Mouse (Mus musculus): ENCODE data around the gene Anks1. TPM values are rescaled to one million over a fixed set of nuclear protein-coding genes. Genes with fewer than 3 reads are reported as not detected.

Anks1 gene
- polyA plus RNA-seq, 1 experiment from 2014 or later = 15.3 TPM

GRCm38 (mm10) chr17:28072730-28073129 is 163.6 kb downstream of the Anks1 start:
- 54% methylated on average over 2 of the region's 2 CpGs for WGBS
- no peak overlapping the region for H3K27ac ChIP-seq (ENCODE audit: low read length)
- ATAC-seq (ENCODE audit: insufficient read depth, low FRiP score) = no peak

DNA sequence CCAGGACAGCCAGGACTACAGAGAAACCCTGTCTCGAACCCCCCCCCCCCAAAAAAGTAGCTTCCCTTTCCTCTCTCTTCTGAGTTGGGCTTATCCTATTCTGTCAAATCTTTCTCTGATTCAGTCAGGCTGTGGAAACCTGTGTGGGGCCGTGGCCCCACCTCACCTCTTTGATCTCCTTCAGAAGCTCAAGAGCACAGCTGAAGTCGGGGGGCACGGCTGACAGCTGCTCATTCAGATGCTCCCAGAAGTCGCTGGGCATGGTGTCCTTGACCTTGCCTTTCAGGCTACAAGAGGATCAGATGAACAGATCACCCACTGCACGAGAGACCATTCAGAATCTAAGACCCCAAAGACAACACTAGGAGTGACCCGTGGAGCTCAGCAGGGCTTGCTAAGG is 165.4 kb downstream of the Anks1 start:
- Histone ChIP-seq H3K36me3 (ENCODE audit: control insufficient read depth, insufficient read depth, low read length) (no peaks in the 10 kb centered on the region), H3K4me3 (replicated peaks; ENCODE audit: low read length) (no peak overlapping the region), H3K27ac (ENCODE audit: low read length) (no peak overlapping the region), H3K4me2 (ENCODE audit: low read depth, low read length) (no peak overlapping the region), H3K9me3 (replicated peaks; ENCODE audit: control insufficient read depth, low read length) (no peaks in the 10 kb centered on the region), H3K4me1 (ENCODE audit: control insufficient read depth, insufficient read depth, low read length) (no peaks in the 10 kb centered on the region), H3K27me3 (ENCODE audit: control insufficient read depth, insufficient read depth, low read length) (no peaks in the 10 kb centered on the region), H3K9ac (ENCODE audit: low read length) (no peak overlapping the region)
- ATAC-seq (ENCODE audit: insufficient read depth, low FRiP score) = no peak
- 60% methylated on average over 7 of the region's 7 CpGs for WGBS

More at GRCm38 (mm10) chr17:28072730-28073129, 163.6 kb downstream of the Anks1 start:
- no peak overlapping the region for H3K4me2 ChIP-seq (ENCODE audit: low read depth, low read length)
- no peaks in the 10 kb centered on the region for H3K9me3 ChIP-seq (replicated peaks; ENCODE audit: control insufficient read depth, low read length)
- H3K27me3 ChIP-seq (ENCODE audit: control insufficient read depth, insufficient read depth, low read length) = no peaks in the 10 kb centered on the region
- no peaks in the 10 kb centered on the region for H3K4me1 ChIP-seq (ENCODE audit: control insufficient read depth, insufficient read depth, low read length)
- no peak overlapping the region for H3K4me3 ChIP-seq (replicated peaks; ENCODE audit: low read length)
- no peak overlapping the region for H3K9ac ChIP-seq (ENCODE audit: low read length)
- no peaks in the 10 kb centered on the region for H3K36me3 ChIP-seq (ENCODE audit: control insufficient read depth, insufficient read depth, low read length)

GRCm38 (mm10) chr17:28078028-28078427 is 168.9 kb downstream of the Anks1 start:
- no peaks in the 10 kb centered on the region for H3K9me3 ChIP-seq (replicated peaks; ENCODE audit: control insufficient read depth, low read length)

DNA sequence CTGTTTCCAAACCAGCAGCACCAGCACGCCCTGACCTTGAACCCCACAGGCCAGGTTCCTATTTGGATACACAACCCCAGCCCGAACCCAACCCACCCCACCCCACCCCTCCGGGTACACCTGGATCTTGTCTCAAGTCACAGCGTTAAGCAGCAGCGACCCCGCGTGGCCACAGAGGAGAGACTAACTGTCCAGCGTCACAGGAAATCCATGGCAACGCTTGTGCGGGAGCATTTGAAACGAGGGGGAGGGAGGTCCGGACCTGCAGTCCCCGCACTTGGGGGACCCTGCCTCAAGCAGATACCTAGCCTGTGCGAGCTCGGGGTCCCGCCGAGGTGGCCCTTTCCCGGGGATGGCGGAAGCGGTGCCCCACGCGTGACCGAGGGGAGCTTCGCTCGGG is 170.5 kb downstream of the Anks1 start:
- Histone ChIP-seq H3K4me3 (replicated peaks; ENCODE audit: low read length) (peak overlapping the region; percentile 59), H3K27ac (ENCODE audit: low read length) (no peak overlapping the region), H3K4me2 (ENCODE audit: low read depth, low read length) (peak overlapping the region; percentile 88), H3K4me1 (ENCODE audit: control insufficient read depth, insufficient read depth, low read length) (peaks cover 8% of the 10 kb centered on the region), H3K9ac (ENCODE audit: low read length) (peak overlapping the region; percentile 70), H3K9me3 (replicated peaks; ENCODE audit: control insufficient read depth, low read length) (no peaks in the 10 kb centered on the region), H3K36me3 (ENCODE audit: control insufficient read depth, insufficient read depth, low read length) (no peaks in the 10 kb centered on the region), H3K27me3 (ENCODE audit: control insufficient read depth, insufficient read depth, low read length) (no peaks in the 10 kb centered on the region)
- peak; percentile 37 for ATAC-seq (ENCODE audit: insufficient read depth, low FRiP score)
- under 1% methylated on average over 25 of the region's 25 CpGs for WGBS

More at GRCm38 (mm10) chr17:28078028-28078427, 168.9 kb downstream of the Anks1 start:
- 0 out of 2 replicates have a peak, but pooled peaks cover 2% of the 10 kb centered on the region for H3K4me1 ChIP-seq (ENCODE audit: control insufficient read depth, insufficient read depth, low read length)
- H3K4me2 ChIP-seq (ENCODE audit: low read depth, low read length) = no peak overlapping the region
- no peak overlapping the region for H3K27ac ChIP-seq (ENCODE audit: low read length)
- 79% methylated on average over 9 of the region's 9 CpGs for WGBS
- no peak overlapping the region for H3K4me3 ChIP-seq (replicated peaks; ENCODE audit: low read length)
- no peaks in the 10 kb centered on the region for H3K27me3 ChIP-seq (ENCODE audit: control insufficient read depth, insufficient read depth, low read length)
- ATAC-seq (ENCODE audit: insufficient read depth, low FRiP score) = no peak
- H3K9ac ChIP-seq (ENCODE audit: low read length) = no peak overlapping the region
- H3K36me3 ChIP-seq (ENCODE audit: control insufficient read depth, insufficient read depth, low read length) = no peaks in the 10 kb centered on the region

GRCm38 (mm10) chr17:28080045-28080816 is 171.1 kb downstream of the Anks1 start, which contains the start of gene Tcp11:
Gene Tcp11, minus strand, starts transcription at chr17:28080639.
- Histone ChIP-seq H3K9ac (ENCODE audit: low read length) (peak within 1 kb of the TSS; percentile 70), H3K36me3 (ENCODE audit: control insufficient read depth, insufficient read depth, low read length) (no peaks in the 10 kb centered on the region), H3K27me3 (ENCODE audit: control insufficient read depth, insufficient read depth, low read length) (no peaks in the 10 kb centered on the region), H3K9me3 (replicated peaks; ENCODE audit: control insufficient read depth, low read length) (no peaks in the 10 kb centered on the region), H3K4me1 (ENCODE audit: control insufficient read depth, insufficient read depth, low read length) (peaks cover 13% of the 10 kb centered on the region), H3K4me3 (replicated peaks; ENCODE audit: low read length) (peak within 1 kb of the TSS; percentile 59), H3K27ac (ENCODE audit: low read length) (no peak within 1 kb of the TSS), H3K4me2 (ENCODE audit: low read depth, low read length) (peak within 1 kb of the TSS; percentile 88)
- under 1% methylated on average over 54 of the region's 57 CpGs for WGBS
- peak; percentile 84 for ATAC-seq (ENCODE audit: insufficient read depth, low FRiP score)

DNA sequence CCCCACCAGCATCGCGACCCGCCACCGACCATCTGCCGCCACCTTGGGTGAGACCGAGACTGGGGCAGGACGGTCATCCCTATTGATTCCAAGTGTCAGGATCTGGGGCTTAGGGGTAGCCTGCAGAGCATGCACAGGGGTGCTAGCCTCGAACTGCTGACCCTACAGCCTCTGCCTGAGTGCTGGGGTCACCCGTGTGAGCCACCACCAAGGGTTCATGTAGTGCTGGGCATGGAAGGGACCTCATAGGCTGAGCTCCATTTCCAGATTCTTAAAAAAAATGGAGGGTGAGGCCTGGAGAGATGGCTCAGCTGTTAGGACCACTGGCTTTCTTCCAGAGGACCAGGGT is 171.7 kb downstream of the Anks1 start:
- 14% methylated on average over 9 of the region's 9 CpGs for WGBS
- no peak for ATAC-seq (ENCODE audit: insufficient read depth, low FRiP score)
- Histone ChIP-seq H3K27ac (ENCODE audit: low read length) (no peak overlapping the region), H3K9ac (ENCODE audit: low read length) (peak overlapping the region; percentile 70; the same call in 1 of the 2 replicates), H3K36me3 (ENCODE audit: control insufficient read depth, insufficient read depth, low read length) (no peaks in the 10 kb centered on the region), H3K9me3 (replicated peaks; ENCODE audit: control insufficient read depth, low read length) (no peaks in the 10 kb centered on the region), H3K4me1 (ENCODE audit: control insufficient read depth, insufficient read depth, low read length) (peaks cover 17% of the 10 kb centered on the region), H3K4me2 (ENCODE audit: low read depth, low read length) (peak overlapping the region; percentile 88), H3K27me3 (ENCODE audit: control insufficient read depth, insufficient read depth, low read length) (no peaks in the 10 kb centered on the region), H3K4me3 (replicated peaks; ENCODE audit: low read length) (peak overlapping the region; percentile 59)

- H3K36me3 ChIP-seq (ENCODE audit: control insufficient read depth, insufficient read depth, low read length) = no peaks in the 10 kb centered on the region
- ATAC-seq (ENCODE audit: insufficient read depth, low FRiP score) = no peak
These were observed 172.3 kb downstream of the Anks1 start for GRCm38 (mm10) chr17:28081385-28081784.

GRCm38 (mm10) chr17:28081856-28082255 is 172.8 kb downstream of the Anks1 start:
- Histone ChIP-seq H3K27me3 (ENCODE audit: control insufficient read depth, insufficient read depth, low read length) (no peaks in the 10 kb centered on the region), H3K4me1 (ENCODE audit: control insufficient read depth, insufficient read depth, low read length) (peaks cover 17% of the 10 kb centered on the region), H3K9me3 (replicated peaks; ENCODE audit: control insufficient read depth, low read length) (no peaks in the 10 kb centered on the region), H3K4me2 (ENCODE audit: low read depth, low read length) (no peak overlapping the region), H3K36me3 (ENCODE audit: control insufficient read depth, insufficient read depth, low read length) (no peaks in the 10 kb centered on the region), H3K27ac (ENCODE audit: low read length) (no peak overlapping the region), H3K9ac (ENCODE audit: low read length) (no peak overlapping the region), H3K4me3 (replicated peaks; ENCODE audit: low read length) (no peak overlapping the region)
- ATAC-seq (ENCODE audit: insufficient read depth, low FRiP score) = no peak
- WGBS = 87% methylated on average over 7 of the region's 7 CpGs

More at GRCm38 (mm10) chr17:28081385-28081784, 172.3 kb downstream of the Anks1 start:
- Histone ChIP-seq H3K4me3 (replicated peaks; ENCODE audit: low read length) (no peak overlapping the region), H3K9me3 (replicated peaks; ENCODE audit: control insufficient read depth, low read length) (no peaks in the 10 kb centered on the region), H3K27me3 (ENCODE audit: control insufficient read depth, insufficient read depth, low read length) (no peaks in the 10 kb centered on the region), H3K4me1 (ENCODE audit: control insufficient read depth, insufficient read depth, low read length) (peaks cover 17% of the 10 kb centered on the region), H3K27ac (ENCODE audit: low read length) (no peak overlapping the region), H3K9ac (ENCODE audit: low read length) (no peak overlapping the region), H3K4me2 (ENCODE audit: low read depth, low read length) (no peak overlapping the region)
- 62% methylated on average over 9 of the region's 9 CpGs for WGBS

- no peak overlapping the region for H3K27ac ChIP-seq (ENCODE audit: low read length)
- H3K4me1 ChIP-seq (ENCODE audit: control insufficient read depth, insufficient read depth, low read length) = peaks cover 22% of the 10 kb centered on the region
- no peak for ATAC-seq (ENCODE audit: insufficient read depth, low FRiP score)
- H3K27me3 ChIP-seq (ENCODE audit: control insufficient read depth, insufficient read depth, low read length) = no peaks in the 10 kb centered on the region
- H3K36me3 ChIP-seq (ENCODE audit: control insufficient read depth, insufficient read depth, low read length) = no peaks in the 10 kb centered on the region
- H3K9ac ChIP-seq (ENCODE audit: low read length) = no peak overlapping the region
- 39% methylated on average over 13 of the region's 13 CpGs for WGBS
- H3K4me2 ChIP-seq (ENCODE audit: low read depth, low read length) = no peak overlapping the region
- no peak overlapping the region for H3K4me3 ChIP-seq (replicated peaks; ENCODE audit: low read length)
- no peaks in the 10 kb centered on the region for H3K9me3 ChIP-seq (replicated peaks; ENCODE audit: control insufficient read depth, low read length)
These were observed 173.8 kb downstream of the Anks1 start for GRCm38 (mm10) chr17:28082863-28083262.
